Mouse (Mus musculus) midbrain, postnatal 0 days (tissue): ENCODE measurements around the gene Tsacc. TPM values are rescaled to one million over a fixed set of nuclear protein-coding genes. Genes with fewer than 3 reads are reported as not detected.
"Not testable (repeated sequence)": the region's sequence is repeated elsewhere in the genome, so short reads cannot be mapped to it uniquely, and the experiment has no call there.

Source experiments
- ATAC-seq: fragments of 200-750 bp; cut with Nextera tagmentation; 2 replicates; pipeline ENCODE4 v1.8.0; 2017; ENCODE audit warnings: moderate number of reproducible peaks, mild to moderate bottlenecking, moderate TSS enrichment, moderate library complexity; ENCODE audit not compliant: low FRiP score
- DNase-seq: peaks from one replicate; pipeline ENCODE4 v3.0.0-alpha.2; 2015; ENCODE audit warnings: low spot score
- H3K27ac ChIP-seq: fragments of 300-500 bp; sonication (generic); 2 replicates; pipeline ENCODE4 v1.5.1; 2014; ENCODE audit warnings: low read depth, mild to moderate bottlenecking, low read length, mixed read lengths
- H3K27me3 ChIP-seq: fragments of 300-500 bp; sonication (generic); 2 replicates; pipeline ENCODE4 v1.6.1; 2014; ENCODE audit warnings: low read length, control low read depth, mixed read lengths; ENCODE audit not compliant: insufficient read depth
- H3K36me3 ChIP-seq: fragments of 300-500 bp; sonication (generic); 2 replicates; pipeline ENCODE4 v1.6.1; 2014; ENCODE audit warnings: low read length, control low read depth, mixed read lengths; ENCODE audit not compliant: insufficient read depth
- H3K4me1 ChIP-seq: fragments of 300-500 bp; sonication (generic); 2 replicates; pipeline ENCODE4 v1.6.1; 2014; ENCODE audit warnings: mild to moderate bottlenecking, control low read depth, antibody characterized with exemption, low read length, mixed read lengths; ENCODE audit not compliant: insufficient read depth
- H3K4me2 ChIP-seq: fragments of 300-500 bp; sonication (generic); 2 replicates; pipeline ENCODE4 v1.6.1; 2014; ENCODE audit warnings: low read depth, mild to moderate bottlenecking, low read length, mixed read lengths; ENCODE audit not compliant: poor library complexity, severe bottlenecking
- H3K4me3 ChIP-seq: fragments of 300-500 bp; sonication (generic); 2 replicates; pipeline ENCODE4 v1.5.1; 2014; ENCODE audit warnings: low read depth, mild to moderate bottlenecking, low read length, moderate library complexity
- H3K9ac ChIP-seq: fragments of 300-500 bp; sonication (generic); replicated peaks from 2 replicates; pipeline ENCODE4 v1.6.1; 2014; ENCODE audit warnings: mild to moderate bottlenecking, low read length, moderate library complexity, mixed read lengths; ENCODE audit not compliant: poor library complexity, severe bottlenecking
- H3K9me3 ChIP-seq: fragments of 300-500 bp; sonication (generic); 2 replicates; pipeline ENCODE4 v1.6.1; 2016; ENCODE audit warnings: low read length, control low read depth
- CTCF ChIP-seq: IDR thresholded peaks from 2 replicates; pipeline ENCODE4 v1.5.1; 2016; ENCODE audit warnings: antibody characterized with exemption, mild to moderate bottlenecking
- WGBS: fragments of 180-500 bp; shearing (Covaris S2); extraction: QIAGEN DNeasy Blood & Tissue Kit; methylation state at CpG from one replicate; pipeline ENCODE4 v1.1.7; 2014; 5-methylcytosine and 5-hydroxymethylcytosine counted together
- polyA plus RNA-seq: library from polyadenylated mRNA; unstranded; fragments of >200 nt; fragmentation: Nextera tagmentation; extraction: Ambion mirVana; gene quantifications from 2 replicates; pipeline ENCODE4 v1.2.1, GENCODE M21; 2015
- total RNA-seq: library from RNA; depleted of rRNA; stranded (reverse); fragments of >200 nt; gene quantifications from 2 replicates; pipeline ENCODE4 v1.2.3, GENCODE M21; 2014

Tsacc gene
- total and polyA plus RNA-seq, 2 experiments from 2014 or later, result 6.2 to 7.9 TPM

- Histone ChIP-seq H3K4me3 (no peak overlapping the region), H3K27me3 (no peaks in the 10 kb centered on the region), H3K4me1 (no peaks in the 10 kb centered on the region), H3K9me3 (no peaks in the 10 kb centered on the region), H3K36me3 (no peaks in the 10 kb centered on the region), H3K27ac (no peak overlapping the region), H3K9ac (no peak overlapping the region), H3K4me2 (no peak overlapping the region)
- WGBS, result 85% methylated on average over 2 of the region's 2 CpGs
- DNase-seq, result no peak
- no peak for TF ChIP-seq CTCF
- ATAC-seq, result no peak
These were observed 20.7 kb downstream of the Tsacc start for GRCm38 (mm10) chr3:88276121-88276520.

GRCm38 (mm10) chr3:88274002-88274401, 22.8 kb downstream of the Tsacc start:
- Histone ChIP-seq H3K9me3 (no peaks in the 10 kb centered on the region), H3K36me3 (no peaks in the 10 kb centered on the region), H3K4me2 (no peak overlapping the region), H3K4me3 (no peak overlapping the region), H3K27ac (no peak overlapping the region), H3K27me3 (no peaks in the 10 kb centered on the region), H3K9ac (no peak overlapping the region), H3K4me1 (no peaks in the 10 kb centered on the region)
- no peak for DNase-seq
- peak; percentile 36; the same call in 1 of the 2 replicates for TF ChIP-seq CTCF
- no peak for ATAC-seq
- WGBS, result 98% methylated on average over 4 of the region's 4 CpGs

GRCm38 (mm10) chr3:88271859-88272258, 24.9 kb downstream of the Tsacc start:
- no peak overlapping the region for H3K4me3 ChIP-seq
- no peak overlapping the region for H3K4me2 ChIP-seq
- no peak overlapping the region for H3K9ac ChIP-seq
- no peak for ATAC-seq
- H3K36me3 ChIP-seq, result no peaks in the 10 kb centered on the region
- no peak for TF ChIP-seq CTCF
- no peaks in the 10 kb centered on the region for H3K4me1 ChIP-seq
- no peaks in the 10 kb centered on the region for H3K27me3 ChIP-seq
- no peaks in the 10 kb centered on the region for H3K9me3 ChIP-seq
- H3K27ac ChIP-seq, result no peak overlapping the region
- WGBS, result 89% methylated on average over 3 of the region's 3 CpGs
- DNase-seq, result no peak

- H3K36me3 ChIP-seq, H3K4me3 ChIP-seq, ATAC-seq, H3K4me1 ChIP-seq, H3K9me3 ChIP-seq, H3K4me2 ChIP-seq, H3K27ac ChIP-seq, H3K27me3 ChIP-seq, H3K9ac ChIP-seq, DNase-seq: not testable (repeated sequence)
- 88% methylated on average over 2 of the region's 2 CpGs for WGBS
These were observed 25.5 kb downstream of the Tsacc start for GRCm38 (mm10) chr3:88271298-88271697.

- Histone ChIP-seq H3K36me3 (no peaks in the 10 kb centered on the region), H3K9ac (no peak overlapping the region), H3K9me3 (no peaks in the 10 kb centered on the region), H3K27ac (no peak overlapping the region), H3K27me3 (no peaks in the 10 kb centered on the region), H3K4me1 (no peaks in the 10 kb centered on the region), H3K4me2 (no peak overlapping the region), H3K4me3 (no peak overlapping the region)
- TF ChIP-seq CTCF, result no peak
- WGBS, result 87% methylated on average over 5 of the region's 5 CpGs
- no peak for ATAC-seq
- DNase-seq, result no peak
These were observed 27.8 kb downstream of the Tsacc start for GRCm38 (mm10) chr3:88268991-88269390.

- 79% methylated on average over 6 of the region's 6 CpGs for WGBS
- ATAC-seq, H3K9ac ChIP-seq: not testable (repeated sequence)
These were observed 28.8 kb downstream of the Tsacc start for GRCm38 (mm10) chr3:88268014-88268413.

More at GRCm38 (mm10) chr3:88268014-88268413, 28.8 kb downstream of the Tsacc start:
- not testable (repeated sequence) for H3K4me2 ChIP-seq, DNase-seq, H3K27ac ChIP-seq, H3K36me3 ChIP-seq, H3K9me3 ChIP-seq, H3K27me3 ChIP-seq, H3K4me1 ChIP-seq, H3K4me3 ChIP-seq
